Mouse (Mus musculus) spleen, postnatal 4 days (tissue): Measurements from ENCODE around the gene Nelfcd.

ENCODE experiments used
- DNase-seq, 2 experiments: peaks; one replicate each; pipeline ENCODE4 v3.0.0; 2022; ENCODE audit warnings: low spot score in 2 of 2

Nelfcd gene

DNA sequence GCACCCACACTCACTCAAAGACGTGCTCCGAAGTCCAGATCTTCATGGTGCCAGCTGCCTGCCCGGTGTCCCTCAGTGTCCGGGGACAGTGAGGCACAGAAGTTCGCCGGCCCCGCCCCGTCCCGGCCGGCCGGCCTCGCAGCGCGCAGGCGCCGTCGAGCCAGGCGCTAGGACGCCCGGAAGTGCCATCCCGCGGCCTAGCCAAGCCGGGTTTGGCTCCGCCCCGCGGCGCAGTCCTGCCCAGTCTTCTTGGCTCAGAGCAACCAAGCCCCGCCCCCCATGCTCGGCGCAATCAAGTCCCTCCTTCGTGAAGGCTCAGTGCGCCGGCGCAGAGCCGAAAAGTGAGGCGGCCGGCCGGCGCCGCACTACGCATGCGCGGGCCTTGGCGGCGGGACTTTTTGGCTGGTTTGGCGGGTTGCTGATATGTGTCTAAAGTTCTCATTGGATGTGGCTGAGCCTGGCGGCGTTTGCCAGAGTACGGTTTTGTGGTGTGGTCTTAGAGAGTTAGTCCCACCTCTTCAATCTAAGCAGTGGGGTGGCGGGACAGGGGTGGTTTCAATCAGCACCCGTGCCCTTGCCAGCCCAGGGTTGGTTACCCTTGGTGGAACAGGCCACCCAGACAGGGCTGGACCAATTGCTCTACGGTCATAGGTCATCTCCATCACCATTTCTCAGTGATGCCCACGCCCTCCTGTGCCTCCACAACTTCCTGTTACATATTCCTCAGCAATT lies 57.4 kb downstream of the Nelfcd start, which contains the start of gene Prelid3b:
Gene Prelid3b, minus strand, starts transcription at position 264 of the 732 bp plus-strand sequence.
- DNase-seq: peak; percentile 100

DNA sequence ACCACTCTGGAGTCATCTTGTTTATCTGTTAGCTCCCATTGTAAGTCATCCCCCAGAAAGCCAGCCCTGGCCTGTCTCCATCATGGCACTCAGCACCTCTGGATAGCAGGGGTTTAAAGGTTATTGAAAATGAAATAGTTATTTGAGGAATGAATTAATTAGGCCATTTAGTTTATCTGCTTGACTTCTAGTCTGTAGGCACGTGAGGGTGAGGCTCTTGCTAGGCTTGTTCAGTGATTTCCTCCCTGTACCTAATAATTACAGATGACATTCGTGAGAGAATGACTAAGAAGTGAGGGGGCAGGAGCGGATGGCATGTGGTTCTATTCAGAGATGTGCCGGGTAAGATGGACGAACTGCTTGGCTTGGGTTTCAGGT lies 57.9 kb downstream of the Nelfcd start:
- no peak for DNase-seq
